Mouse (Mus musculus) fat pad, adult 2 months (tissue): Measurements from ENCODE around the gene Npsr1.

ENCODE experiments used
- DNase-seq: peaks from one replicate; pipeline ENCODE4 v3.0.0-alpha.2; 2011; ENCODE audit warnings: low read depth, low spot score; ENCODE audit errors: extremely low read depth

Npsr1 gene

DNA sequence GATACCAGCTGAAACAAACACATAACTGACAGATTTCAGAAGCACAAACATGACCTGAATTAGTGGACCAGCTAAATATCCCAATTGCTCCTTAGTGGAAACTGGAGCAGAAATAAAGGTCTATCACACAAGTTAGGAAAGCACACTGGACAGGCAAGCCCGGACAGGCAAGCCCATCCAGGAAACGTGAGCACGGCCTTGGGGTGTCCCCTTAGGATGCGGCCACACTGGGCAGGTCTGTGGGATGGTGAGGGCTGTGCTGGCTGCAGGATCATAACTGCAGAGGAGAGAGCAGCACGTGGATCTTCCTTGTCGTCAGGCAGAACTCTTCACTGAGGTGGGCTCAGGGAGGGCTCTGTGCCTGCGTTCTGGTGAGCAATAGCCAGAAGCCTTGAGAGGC is at the start of gene Npsr1:
Npsr1 (plus strand) TSS at position 301 of the 400 bp plus-strand sequence.
- DNase-seq = no peak

DNA sequence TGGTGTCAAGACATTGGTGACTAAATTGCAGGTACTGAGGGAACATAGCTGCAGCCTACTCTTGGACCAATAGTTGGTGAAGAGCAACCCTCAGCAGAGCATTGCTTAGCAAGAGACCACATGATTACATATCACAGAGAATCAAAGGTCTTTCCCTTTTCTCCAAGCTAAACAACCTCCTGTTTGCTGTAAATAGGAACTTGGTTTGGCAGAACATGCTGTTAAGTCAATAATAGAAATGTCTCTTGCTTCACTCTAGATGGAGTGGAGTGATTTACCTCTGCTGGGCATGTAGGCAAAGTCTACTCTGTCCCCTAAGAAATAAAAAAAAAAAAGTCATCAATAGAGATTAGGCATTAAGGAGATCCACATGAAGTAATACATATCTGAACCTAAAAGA is 46.3 kb upstream of the Npsr1 start:
- no peak for DNase-seq

DNA sequence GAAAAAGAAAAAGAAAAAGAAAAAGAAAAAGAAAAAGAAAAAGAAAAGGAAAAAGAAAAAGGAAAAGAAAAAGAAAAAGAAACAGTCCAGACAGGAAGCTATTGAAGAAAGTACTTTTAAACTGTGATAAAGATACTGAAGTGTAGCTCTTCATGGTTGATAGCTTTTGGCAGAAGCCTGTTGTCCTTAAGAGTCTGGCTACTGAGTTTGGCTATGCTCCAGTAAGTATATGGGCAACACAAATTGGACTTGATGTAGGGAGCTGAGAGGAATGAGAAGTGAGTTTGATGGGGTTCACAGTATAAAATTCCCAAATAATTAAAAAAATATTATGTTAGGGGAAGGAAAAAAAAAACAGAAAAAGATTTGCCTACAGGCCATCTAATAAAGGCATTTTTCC is 34.5 kb upstream of the Npsr1 start:
- DNase-seq = no peak

DNA sequence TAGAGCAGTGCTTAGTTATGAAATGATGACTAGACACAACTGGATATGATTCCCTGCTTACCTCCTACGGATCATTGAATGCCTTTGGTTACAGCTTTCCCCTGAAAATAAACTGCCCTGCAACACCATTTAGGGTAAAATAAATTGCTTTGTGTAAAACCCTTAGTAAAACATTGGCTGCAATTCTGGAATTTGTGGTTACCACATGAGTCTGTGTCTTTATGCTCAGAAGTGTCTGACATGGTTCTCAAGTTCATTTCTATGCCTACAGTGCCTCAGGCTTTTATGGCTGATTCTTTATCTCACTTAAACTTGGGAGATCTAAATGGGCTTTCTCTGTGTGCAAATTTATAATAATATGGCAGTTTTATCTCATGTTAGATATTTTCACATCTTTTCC is 26.1 kb upstream of the Npsr1 start:
- DNase-seq = no peak

DNA sequence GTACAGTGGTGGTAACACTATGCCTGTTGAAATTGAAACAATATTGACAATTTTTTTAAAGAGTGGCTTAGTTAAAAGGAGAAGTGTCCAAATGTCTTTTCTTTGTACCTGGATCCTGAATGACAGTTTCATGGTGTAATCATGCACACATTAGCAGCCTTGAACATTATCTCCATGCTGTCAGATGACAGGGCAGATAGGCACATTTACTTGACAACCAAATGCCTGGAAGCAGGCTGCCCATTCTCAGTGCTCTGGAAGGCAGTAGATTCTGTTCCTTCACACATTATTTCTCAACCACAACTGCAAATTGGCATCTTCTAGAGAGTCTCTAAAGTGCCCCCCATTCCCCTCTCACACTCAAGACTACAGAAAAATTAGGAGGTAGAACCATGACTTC is 20.2 kb upstream of the Npsr1 start:
- no peak for DNase-seq

DNA sequence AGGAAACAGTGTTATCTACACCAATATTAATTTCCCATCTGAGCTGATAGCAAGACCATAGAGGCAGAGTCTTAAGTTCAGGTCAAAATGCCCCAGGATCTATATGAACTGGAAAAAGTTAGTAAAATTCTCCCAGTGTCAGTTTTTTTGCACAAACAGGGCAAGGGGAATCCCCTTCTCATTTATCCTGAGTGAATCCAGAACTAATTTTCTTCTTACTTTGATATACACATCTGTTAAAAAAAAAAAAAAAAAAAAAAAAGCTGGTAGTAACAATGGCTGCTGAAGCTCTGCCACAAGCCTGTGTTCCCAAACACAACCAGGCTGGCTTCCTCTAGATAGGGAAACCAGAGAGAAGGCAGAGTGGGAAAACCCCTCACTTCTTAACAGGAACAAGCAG is 5.9 kb upstream of the Npsr1 start:
- DNase-seq = no peak

DNA sequence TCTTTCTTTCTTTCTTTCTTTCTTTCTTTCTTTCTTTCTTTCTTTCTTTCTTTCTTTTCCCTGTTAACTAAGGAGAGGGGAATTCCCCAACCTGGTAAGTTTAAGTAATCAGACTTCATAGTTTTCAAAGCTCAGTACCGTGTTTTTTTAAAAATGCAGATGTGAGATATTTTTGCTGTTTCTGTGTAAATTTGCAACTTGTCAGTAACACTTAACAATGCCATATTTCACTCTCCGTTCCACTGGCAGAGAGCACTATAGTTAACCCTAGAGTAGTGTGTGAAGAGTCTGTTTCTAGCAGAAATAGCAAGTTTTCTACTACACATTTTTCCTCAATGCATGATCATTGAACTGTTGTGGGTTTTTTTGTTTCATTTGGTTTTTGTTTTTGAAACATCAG is 730 bp downstream of the Npsr1 start:
- DNase-seq = no peak

DNA sequence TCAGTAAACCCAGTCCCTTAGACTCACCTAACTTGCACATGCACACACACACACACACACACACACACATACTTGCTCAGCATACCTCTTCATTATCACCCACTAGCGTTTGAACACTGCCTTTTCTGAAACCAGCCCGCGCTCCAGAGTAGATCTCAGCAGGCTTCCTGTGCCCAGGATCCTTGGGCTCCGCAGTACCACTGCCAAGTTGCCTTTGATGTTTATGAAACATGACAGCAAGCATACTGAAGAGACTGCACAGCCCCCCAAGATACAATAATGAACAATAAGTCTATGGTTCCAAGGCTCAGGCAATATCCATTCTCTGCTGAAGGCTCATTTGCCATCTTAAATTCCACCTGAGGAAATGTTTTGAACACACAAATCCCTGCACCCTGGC is 1.8 kb downstream of the Npsr1 start:
- no peak for DNase-seq

DNA sequence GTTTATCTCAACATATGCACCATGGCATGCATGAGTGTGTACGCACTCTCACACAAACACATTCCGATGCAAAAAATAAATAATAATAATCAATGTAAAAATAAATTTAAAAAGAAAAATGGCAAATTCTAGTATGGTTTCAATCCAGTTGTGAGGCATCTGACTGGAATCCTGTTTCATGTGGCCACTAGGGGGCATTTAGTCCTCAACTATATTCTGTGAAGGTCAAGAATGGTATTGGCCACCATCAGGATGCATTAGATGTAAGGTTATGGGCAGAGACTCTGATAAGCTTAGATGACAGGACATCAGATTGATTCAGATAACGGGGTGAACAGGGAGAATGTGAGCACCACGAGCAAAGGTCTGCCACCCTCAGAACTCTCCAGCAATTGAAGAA is 21.6 kb downstream of the Npsr1 start:
- no peak for DNase-seq

DNA sequence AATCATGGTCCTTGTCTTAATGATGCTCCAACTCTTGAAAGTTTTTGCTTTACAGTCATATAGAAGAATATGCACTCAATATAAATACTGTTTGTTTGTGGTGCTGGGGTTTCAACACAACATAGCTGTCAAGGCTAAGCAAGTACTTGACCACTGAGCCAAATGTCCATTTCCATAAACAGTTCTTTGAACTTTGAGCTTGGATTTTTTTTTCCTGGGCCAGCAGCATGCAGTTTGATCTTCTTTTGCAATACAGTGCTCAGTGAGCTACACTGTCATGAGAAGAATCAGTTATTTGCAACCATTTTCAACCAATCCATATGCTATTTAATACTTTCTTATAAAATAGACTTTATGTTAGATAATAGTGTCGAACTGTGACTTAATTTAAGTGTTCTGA is 35.3 kb downstream of the Npsr1 start:
- no peak for DNase-seq

DNA sequence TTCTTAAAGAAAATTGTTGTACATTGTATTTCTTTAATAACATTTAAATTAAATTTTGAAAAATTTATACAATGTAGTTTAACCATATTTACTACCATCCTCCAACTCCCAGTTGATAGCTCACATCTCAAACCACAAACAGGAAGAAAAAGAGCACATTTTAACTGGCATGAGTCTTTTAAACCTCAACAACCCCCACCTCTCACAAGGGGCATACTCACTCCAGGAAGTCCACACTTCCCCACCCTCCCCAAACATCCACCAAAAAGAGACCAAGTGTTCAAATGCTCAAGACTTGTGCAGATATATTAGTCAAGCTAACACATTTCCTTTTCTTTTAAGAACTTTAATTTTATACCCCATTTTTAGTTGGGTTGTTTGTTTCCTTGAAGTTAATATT is 38.6 kb downstream of the Npsr1 start:
- no peak for DNase-seq

DNA sequence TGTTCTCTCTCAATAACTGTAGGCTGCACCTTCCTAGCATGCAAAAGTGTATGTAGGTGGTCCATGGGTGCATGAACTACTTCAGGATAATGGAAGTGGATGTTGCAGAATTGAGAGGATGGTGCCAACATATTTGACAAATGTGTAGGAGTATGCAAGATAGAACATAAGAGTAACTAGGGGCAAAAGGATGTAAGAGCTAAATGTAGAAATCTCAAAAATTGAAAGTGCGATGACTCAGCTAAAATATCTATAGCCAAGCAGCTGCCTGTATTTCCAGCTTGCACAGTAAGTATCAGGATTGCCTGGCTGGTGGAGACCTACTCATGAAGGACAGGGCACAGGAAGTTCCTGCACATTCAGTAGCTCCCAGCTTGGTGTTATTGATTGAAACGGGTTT is 46.5 kb downstream of the Npsr1 start:
- no peak for DNase-seq

DNA sequence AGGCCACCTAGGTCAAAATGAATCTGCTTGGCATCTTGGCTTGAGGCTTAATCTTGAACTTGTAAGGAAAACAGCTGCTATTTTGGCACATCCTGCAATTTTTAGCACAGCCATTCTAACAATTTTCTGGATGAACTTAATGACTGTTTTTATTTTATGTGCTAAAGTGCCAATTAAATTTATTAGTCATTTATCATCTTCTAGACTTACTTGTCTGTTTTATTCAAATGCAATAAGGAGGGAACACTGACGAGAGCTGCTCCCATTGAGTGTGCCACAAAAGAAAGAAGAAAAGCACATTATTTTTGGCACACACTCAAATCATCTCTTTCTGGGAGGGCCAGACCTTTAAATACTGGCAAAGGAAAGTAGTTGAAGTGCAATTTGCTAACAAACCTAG is 59.4 kb downstream of the Npsr1 start:
- DNase-seq = no peak

DNA sequence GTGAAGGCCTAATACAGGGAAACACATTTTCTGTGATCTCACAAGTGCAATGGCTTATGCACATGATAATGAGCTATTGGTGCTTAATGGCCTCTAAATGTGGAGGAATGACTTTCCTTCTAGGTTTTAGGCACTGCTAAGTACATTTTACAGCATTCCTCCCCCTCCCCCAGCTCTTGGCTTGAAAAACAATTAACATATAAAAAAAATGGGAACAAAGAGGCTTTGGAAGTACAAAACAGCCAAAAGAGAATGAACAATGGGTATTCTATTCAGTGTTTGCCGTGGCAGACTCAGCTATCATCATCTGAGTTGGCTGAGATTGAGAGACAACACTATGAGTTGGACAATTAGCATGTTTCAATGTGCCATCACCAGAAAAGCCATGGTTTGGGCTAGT is 62.6 kb downstream of the Npsr1 start:
- no peak for DNase-seq

DNA sequence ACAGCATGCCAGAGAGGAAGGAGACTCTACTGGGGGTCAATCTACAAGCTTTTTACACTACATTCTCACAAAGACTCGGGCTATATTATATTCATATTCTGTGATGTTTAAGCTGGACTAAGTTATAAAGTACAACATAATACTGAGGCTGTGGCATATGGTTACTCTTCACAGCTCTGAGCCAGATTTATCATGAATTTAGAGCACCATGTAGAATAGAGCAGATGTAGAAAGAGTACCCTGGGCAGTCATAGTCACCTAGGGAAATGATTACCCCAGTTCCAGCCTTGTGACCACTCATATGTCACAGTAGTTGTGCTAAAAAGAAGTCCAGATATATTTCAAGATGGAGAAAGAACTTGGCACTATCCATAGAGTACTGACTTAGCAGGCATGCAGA is 70.7 kb downstream of the Npsr1 start:
- no peak for DNase-seq

DNA sequence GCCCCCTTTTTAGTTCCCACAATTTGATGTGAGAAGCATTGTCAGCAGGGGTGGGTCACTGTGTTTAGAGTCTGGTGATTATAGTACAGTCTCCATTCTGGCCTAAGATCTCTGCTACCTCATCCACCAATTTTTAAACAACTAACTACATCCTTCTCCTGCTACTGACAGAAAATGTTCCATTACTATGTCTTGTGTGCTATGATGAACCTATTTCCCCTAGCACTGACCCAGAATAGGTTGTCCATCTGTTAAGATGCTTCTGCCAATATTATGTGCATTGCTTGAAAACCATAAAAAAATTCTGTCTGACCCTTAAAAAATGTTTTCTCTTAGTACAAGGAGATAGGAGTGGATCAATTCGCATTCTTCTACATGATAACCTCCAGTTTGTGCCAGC is 72.9 kb downstream of the Npsr1 start:
- DNase-seq = no peak

DNA sequence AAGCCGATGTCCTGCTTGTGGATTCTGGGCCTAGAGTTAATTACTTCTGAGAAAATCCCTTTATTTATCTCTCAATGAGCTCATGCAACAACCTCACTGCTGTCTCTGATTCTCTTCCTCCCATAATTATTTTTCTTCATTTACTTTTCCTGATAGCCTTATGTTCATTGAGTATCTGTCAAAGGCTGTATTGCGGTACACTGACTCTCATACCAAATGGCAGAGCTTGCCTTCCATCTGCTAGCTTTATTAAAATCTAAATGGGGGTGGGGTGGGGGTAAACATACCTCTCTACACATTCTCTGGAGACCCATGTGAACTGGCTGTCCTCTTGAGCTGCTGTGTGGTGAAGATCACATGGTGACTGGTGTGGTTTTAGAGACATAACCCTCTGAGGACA is 80.9 kb downstream of the Npsr1 start:
- no peak for DNase-seq

DNA sequence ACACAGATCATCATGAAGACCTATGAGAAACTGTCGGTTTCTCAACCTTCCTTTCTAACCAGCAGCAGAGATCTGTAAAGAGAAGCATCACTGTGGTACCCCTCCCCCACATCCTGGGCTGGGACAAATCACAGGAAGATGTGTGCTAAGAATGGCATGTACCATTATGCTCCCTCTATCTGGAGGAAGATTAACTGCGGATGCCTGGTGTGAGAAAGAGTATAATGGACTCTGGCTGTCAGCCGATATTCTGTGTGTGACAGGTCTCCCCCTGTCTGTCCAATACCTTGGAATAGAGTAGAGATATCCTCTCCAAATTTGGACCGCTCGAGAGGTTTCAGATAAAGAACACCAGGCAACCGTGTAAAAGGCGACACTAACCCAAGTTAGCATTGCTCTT is 83.1 kb downstream of the Npsr1 start:
- no peak for DNase-seq

DNA sequence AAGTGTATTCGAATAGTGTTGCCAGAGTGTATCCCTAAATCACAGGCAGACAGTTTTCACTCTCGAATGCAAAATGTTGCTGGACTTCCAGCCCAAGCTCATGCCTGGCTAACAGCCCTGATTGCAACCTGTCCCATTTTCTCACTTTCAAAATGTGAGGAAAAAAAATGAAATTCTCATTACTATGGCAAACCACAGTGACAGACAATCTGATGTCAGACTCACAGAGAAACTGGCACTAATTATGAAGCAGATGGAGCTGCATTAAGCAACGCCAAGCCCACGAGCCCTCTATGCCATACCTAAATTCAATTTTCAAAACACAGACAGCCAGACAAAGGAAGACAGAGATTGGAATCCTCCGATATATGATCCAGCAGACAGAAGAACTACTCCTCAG is 88.5 kb downstream of the Npsr1 start:
- DNase-seq = no peak

DNA sequence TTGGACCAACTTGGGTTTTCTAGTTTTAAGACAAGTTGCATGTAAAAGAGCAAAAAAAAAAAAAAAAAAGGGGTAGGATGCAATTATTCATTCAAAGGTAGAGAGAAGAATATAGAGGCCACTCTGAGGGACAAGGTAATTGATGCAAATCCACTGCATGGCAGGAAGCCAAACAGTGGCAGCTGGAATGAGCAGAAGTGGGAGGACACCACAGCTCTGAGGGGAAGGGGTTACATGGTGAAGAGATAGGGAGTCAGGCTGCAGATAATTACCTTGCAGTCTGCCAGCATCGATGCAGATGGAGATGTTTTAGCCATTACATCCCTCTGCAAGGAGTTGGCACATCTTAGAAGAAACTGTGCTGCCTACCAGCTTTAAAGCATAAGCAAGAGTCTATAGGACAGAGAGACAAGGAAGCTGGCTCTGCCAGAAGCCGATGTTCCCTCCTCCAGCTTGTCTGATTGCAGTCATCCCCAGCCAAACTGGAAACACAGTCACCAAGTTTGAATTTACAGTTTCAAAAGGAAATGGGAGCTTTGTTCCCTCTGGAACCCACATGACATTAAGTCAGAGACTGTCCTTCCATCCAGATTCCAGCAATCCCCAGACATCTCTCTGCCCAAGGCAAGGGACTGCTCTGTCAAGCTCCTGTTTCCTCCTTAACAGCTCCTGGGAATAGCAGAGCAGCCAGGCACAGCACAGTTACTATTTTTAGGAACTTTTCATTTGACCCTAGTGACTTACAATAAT is 91.9 kb downstream of the Npsr1 start:
- no peak for DNase-seq

DNA sequence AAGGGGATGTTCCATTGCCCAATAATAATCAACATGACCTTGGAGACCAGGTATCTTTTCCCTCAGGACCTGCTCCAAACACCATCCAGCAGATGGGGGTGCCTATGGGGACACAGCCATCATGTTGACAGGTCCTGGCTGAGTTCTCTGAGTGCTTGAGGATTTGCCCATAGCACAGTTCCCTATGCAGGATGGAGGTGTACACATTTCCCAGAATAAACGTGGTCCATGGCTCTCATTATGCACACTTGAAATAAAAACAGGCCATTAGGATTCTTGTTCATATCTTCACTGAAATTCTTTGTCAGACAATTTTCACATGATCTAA is 92.4 kb downstream of the Npsr1 start:
- DNase-seq = no peak

DNA sequence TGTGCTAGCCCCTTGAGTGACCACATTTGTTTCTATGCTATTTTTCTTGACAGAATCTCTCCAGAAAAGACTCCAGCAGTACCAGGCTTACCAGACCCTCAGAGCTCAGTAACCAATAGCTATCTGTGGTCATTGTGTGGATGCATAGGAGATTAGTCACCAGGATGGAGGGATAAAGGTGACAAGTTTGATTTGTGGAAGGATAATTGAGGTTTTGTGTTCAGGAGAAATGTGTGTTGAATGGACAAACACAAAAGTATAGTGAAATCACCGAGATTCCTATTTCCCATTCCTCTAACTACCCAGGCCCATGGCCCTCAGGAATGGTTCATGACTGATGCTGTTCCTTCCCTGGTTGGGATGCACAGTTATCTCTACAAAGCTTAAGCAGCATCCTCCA is 100.5 kb downstream of the Npsr1 start:
- no peak for DNase-seq

DNA sequence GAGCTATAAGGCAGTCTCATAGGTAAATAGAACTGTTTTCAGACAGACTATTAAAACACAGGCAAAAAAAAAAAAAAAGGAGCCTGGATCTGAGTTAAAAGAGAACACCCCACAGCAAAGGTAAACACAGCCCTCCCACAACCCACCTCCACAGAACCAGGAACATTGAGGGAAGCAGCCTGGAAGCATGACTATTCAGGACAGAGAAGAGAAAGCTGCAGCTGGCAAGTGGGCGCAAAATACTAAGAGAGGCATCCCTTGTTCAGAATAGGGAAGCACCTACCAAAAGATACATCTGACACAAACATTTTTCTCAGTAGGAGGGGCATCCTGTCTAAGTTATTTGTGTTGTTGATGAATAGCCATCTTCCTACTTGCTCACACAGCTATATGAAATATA is 113.8 kb downstream of the Npsr1 start:
- DNase-seq = no peak

DNA sequence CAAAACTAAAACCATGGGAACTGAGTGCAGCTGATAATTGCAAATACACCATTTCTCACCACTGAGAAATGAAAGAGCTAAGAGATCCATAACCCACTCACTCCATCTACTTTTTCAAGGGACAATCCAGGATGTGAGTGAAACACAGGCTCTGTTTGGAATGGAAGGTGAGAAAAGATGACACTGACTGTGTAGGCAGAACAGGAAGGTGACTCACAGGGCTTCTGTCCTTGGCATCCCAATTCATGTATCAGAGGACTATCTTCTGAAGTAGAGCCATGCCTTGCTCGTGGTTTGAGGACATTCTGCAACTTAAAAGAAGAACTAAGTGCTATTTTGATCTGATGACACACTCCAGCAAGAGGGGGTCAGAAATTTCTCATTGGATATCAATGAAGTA is 119.9 kb downstream of the Npsr1 start:
- no peak for DNase-seq
